Mouse (Mus musculus): ENCODE data around the gene Rtn4r.

DNA sequence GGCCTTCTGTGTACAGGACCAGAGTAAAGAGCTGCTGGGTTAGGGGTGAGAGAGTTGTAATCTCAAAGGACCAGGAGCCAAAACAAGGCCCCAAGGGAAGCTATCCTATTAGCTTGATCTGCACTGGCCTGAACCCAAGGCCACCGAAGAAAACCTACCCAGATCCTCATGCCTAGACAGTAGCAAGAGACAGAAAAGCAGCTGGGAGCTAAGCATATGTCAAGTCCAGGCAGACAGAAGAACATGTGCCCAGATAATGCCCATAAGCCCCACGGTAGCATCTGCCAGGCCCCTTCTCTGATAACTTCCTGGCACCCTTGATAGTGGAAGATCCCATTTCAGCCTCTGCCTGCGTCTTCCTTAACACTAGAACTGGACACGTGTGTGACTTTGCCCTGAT, 59.4 kb downstream of the Rtn4r start:
- TF ChIP-seq CTCF (IDR thresholded peaks at IDR 0.05) (no peak), EP300 (IDR thresholded peaks at IDR 0.05) (no peak)
